Mouse (Mus musculus) limb, embryonic 14.5 days (tissue): ENCODE measurements at regions not wholly inside any gene's neighbourhood (a gene's known extent, or its start where the extent isn't known, plus 50 kb on each side); places are given as distances from the start of the nearest gene placed in this dataset.

Experiments
- ATAC-seq: fragments of 200-750 bp; cut with Nextera tagmentation; 2 replicates; pipeline ENCODE4 v1.8.0; 2017; ENCODE audit warnings: low read depth, moderate number of reproducible peaks, moderate TSS enrichment; ENCODE audit not compliant: low FRiP score
- DNase-seq: peaks from one replicate; pipeline ENCODE4 v3.0.0-alpha.2; 2015; ENCODE audit warnings: low spot score
- H3K27ac ChIP-seq: fragments of 300-500 bp; sonication (generic); replicated peaks from 2 replicates; pipeline ENCODE4 v1.5.1; 2014; ENCODE audit warnings: low read depth, mild to moderate bottlenecking, low read length, moderate library complexity, mixed read lengths
- H3K27me3 ChIP-seq: fragments of 300-500 bp; sonication (generic); 2 replicates; pipeline ENCODE4 v1.6.1; 2014; ENCODE audit warnings: low read length, mixed read lengths; ENCODE audit not compliant: control insufficient read depth, insufficient read depth
- H3K36me3 ChIP-seq: fragments of 300-500 bp; sonication (generic); 2 replicates; pipeline ENCODE4 v1.6.1; 2014; ENCODE audit warnings: mild to moderate bottlenecking, low read length, moderate library complexity, mixed read lengths; ENCODE audit not compliant: control insufficient read depth, insufficient read depth
- H3K4me1 ChIP-seq: fragments of 300-500 bp; sonication (generic); 2 replicates; pipeline ENCODE4 v1.6.1; 2014; ENCODE audit warnings: antibody characterized with exemption, low read length, mixed read lengths; ENCODE audit not compliant: control insufficient read depth, insufficient read depth
- H3K4me2 ChIP-seq: fragments of 300-500 bp; sonication (generic); replicated peaks from 2 replicates; pipeline ENCODE4 v1.6.1; 2014; ENCODE audit warnings: low read depth, mild to moderate bottlenecking, low read length, moderate library complexity; ENCODE audit not compliant: severe bottlenecking
- H3K4me3 ChIP-seq: fragments of 300-500 bp; sonication (generic); replicated peaks from 2 replicates; pipeline ENCODE4 v1.5.1; 2014; ENCODE audit warnings: low read length
- H3K9ac ChIP-seq: fragments of 300-500 bp; sonication (generic); 2 replicates; pipeline ENCODE4 v1.6.1; 2014; ENCODE audit warnings: mild to moderate bottlenecking, low read depth, low read length, moderate library complexity; ENCODE audit not compliant: severe bottlenecking
- H3K9me3 ChIP-seq: fragments of 300-500 bp; sonication (generic); 2 replicates; pipeline ENCODE4 v1.6.1; 2016; ENCODE audit warnings: low read length; ENCODE audit not compliant: control insufficient read depth
- POLR2A ChIP-seq: fragments of 200-500 bp; IDR thresholded peaks from 2 replicates; pipeline ENCODE4 v1.8.0; 2012; ENCODE audit warnings: inconsistent platforms, mild to moderate bottlenecking, moderate library complexity, borderline replicate concordance; ENCODE audit not compliant: insufficient read depth, insufficient read length; ENCODE audit errors: extremely low read depth
- WGBS: fragments of 180-500 bp; shearing (Covaris S2); extraction: QIAGEN DNeasy Blood & Tissue Kit; methylation state at CpG from one replicate; pipeline ENCODE4 v1.1.7; 2014; 5-methylcytosine and 5-hydroxymethylcytosine counted together

GRCm38 (mm10) chr7:111420698-111421097, 337.9 kb upstream of the Eif4g2 start:
- no peak overlapping the region for H3K27ac ChIP-seq
- ATAC-seq, result no peak

GRCm38 (mm10) chr7:111417735-111418134, 334.9 kb upstream of the Eif4g2 start:
- H3K27me3 ChIP-seq, result no peaks in the 10 kb centered on the region
- ATAC-seq (no peak), DNase-seq (peak; percentile 1)
- 52% methylated on average over 3 of the region's 3 CpGs for WGBS
- TF ChIP-seq POLR2A, result no peak
- no peaks in the 10 kb centered on the region for H3K36me3 ChIP-seq
- no peak overlapping the region for H3K4me3 ChIP-seq
- H3K9ac ChIP-seq, result no peak overlapping the region
- H3K4me1 ChIP-seq, result no peaks in the 10 kb centered on the region
- H3K9me3 ChIP-seq, result no peaks in the 10 kb centered on the region
- no peak overlapping the region for H3K4me2 ChIP-seq
- no peak overlapping the region for H3K27ac ChIP-seq

More at GRCm38 (mm10) chr7:111420698-111421097, 337.9 kb upstream of the Eif4g2 start:
- 77% methylated on average over 3 of the region's 3 CpGs for WGBS
- Histone ChIP-seq H3K36me3 (no peaks in the 10 kb centered on the region), H3K4me1 (no peaks in the 10 kb centered on the region), H3K9me3 (no peaks in the 10 kb centered on the region), H3K4me3 (no peak overlapping the region), H3K4me2 (no peak overlapping the region), H3K27me3 (no peaks in the 10 kb centered on the region), H3K9ac (no peak overlapping the region)
- DNase-seq, result no peak
- no peak for TF ChIP-seq POLR2A

GRCm38 (mm10) chr7:111416061-111416460, 333.2 kb upstream of the Eif4g2 start:
- Histone ChIP-seq H3K9ac (no peak overlapping the region), H3K9me3 (no peaks in the 10 kb centered on the region), H3K4me2 (no peak overlapping the region), H3K4me3 (no peak overlapping the region), H3K27ac (no peak overlapping the region), H3K27me3 (no peaks in the 10 kb centered on the region), H3K4me1 (no peaks in the 10 kb centered on the region), H3K36me3 (no peaks in the 10 kb centered on the region)
- TF ChIP-seq POLR2A, result no peak
- DNase-seq (no peak), ATAC-seq (no peak)
- WGBS, result 78% methylated on average over 6 of the region's 6 CpGs

- ATAC-seq, result no peak
- H3K36me3 ChIP-seq, result no peaks in the 10 kb centered on the region
- no peaks in the 10 kb centered on the region for H3K9me3 ChIP-seq
- 69% methylated on average over 4 of the region's 4 CpGs for WGBS
- H3K9ac ChIP-seq, result no peak overlapping the region
- DNase-seq, result peak; percentile 1
- no peak overlapping the region for H3K4me2 ChIP-seq
- H3K27ac ChIP-seq, result no peak overlapping the region
- no peaks in the 10 kb centered on the region for H3K27me3 ChIP-seq
- H3K4me3 ChIP-seq, result no peak overlapping the region
- H3K4me1 ChIP-seq, result no peaks in the 10 kb centered on the region
- TF ChIP-seq POLR2A, result no peak
Measured at GRCm38 (mm10) chr7:111413745-111414144, 330.9 kb upstream of the Eif4g2 start.

- no peak overlapping the region for H3K4me3 ChIP-seq
- H3K9me3 ChIP-seq, result no peaks in the 10 kb centered on the region
- TF ChIP-seq POLR2A, result no peak
- H3K4me2 ChIP-seq, result no peak overlapping the region
- DNase-seq (peak; percentile 0), ATAC-seq (no peak)
- H3K27me3 ChIP-seq, result no peaks in the 10 kb centered on the region
- H3K27ac ChIP-seq, result no peak overlapping the region
- no peak overlapping the region for H3K9ac ChIP-seq
- no peaks in the 10 kb centered on the region for H3K4me1 ChIP-seq
- WGBS, result 72% methylated on average over 2 of the region's 2 CpGs
- no peaks in the 10 kb centered on the region for H3K36me3 ChIP-seq
Measured at GRCm38 (mm10) chr7:111412957-111413356, 330.1 kb upstream of the Eif4g2 start.

- no peak for TF ChIP-seq POLR2A
- no peaks in the 10 kb centered on the region for H3K27me3 ChIP-seq
- H3K9me3 ChIP-seq, result no peaks in the 10 kb centered on the region
- H3K36me3 ChIP-seq, result no peaks in the 10 kb centered on the region
- no peak overlapping the region for H3K4me3 ChIP-seq
- H3K4me1 ChIP-seq, result no peaks in the 10 kb centered on the region
- no peak overlapping the region for H3K9ac ChIP-seq
- DNase-seq (peak; percentile 2), ATAC-seq (no peak)
- no peak overlapping the region for H3K27ac ChIP-seq
- WGBS, result 84% methylated on average over 5 of the region's 5 CpGs
- no peak overlapping the region for H3K4me2 ChIP-seq
Measured at GRCm38 (mm10) chr7:111411386-111411960, 328.6 kb upstream of the Eif4g2 start.
